Mouse (Mus musculus): Measurements from ENCODE around the gene Aga. TPM values are rescaled to one million over a fixed set of nuclear protein-coding genes. Genes with fewer than 3 reads are reported as not detected.
"Not testable (repeated sequence)": the region's sequence is repeated elsewhere in the genome, so short reads cannot be mapped to it uniquely, and the experiment has no call there.

Gene Aga
- polyA plus RNA-seq (2015; fragmentation: Nextera tagmentation; extraction: Ambion mirVana), result 42.3 and 45.0 TPM in 2 replicates

- DNase-seq (ENCODE audit: low spot score), result peak; percentile 98
- no peaks in the 10 kb centered on the region for H3K4me1 ChIP-seq (ENCODE audit: insufficient read depth, low read depth, low read length)
- TF ChIP-seq CTCF (IDR thresholded peaks at IDR 0.05), result no peak
- peak; percentile 60; the same call in 1 of the 2 replicates for TF ChIP-seq EP300 (IDR thresholded peaks at IDR 0.05)
- H3K27me3 ChIP-seq (replicated peaks; ENCODE audit: insufficient read depth, low read length), result no peaks in the 10 kb centered on the region
- H3K4me2 ChIP-seq (replicated peaks; ENCODE audit: low read depth, low read length), result peak within 1 kb of the TSS; percentile 61
- H3K36me3 ChIP-seq (ENCODE audit: insufficient read depth, low read length), result peaks cover 10% of the 10 kb centered on the region; the same call in 1 of the 2 replicates
- H3K27ac ChIP-seq (ENCODE audit: low read length), result peak within 1 kb of the TSS; percentile 55
- H3K9me3 ChIP-seq (ENCODE audit: low read length), result no peaks in the 10 kb centered on the region
- H3K4me3 ChIP-seq (ENCODE audit: low read depth, low read length), result peak within 1 kb of the TSS; percentile 60
- under 1% methylated on average over 24 of the region's 24 CpGs for WGBS
- peak; percentile 99 for ATAC-seq
- peak within 1 kb of the TSS; percentile 60 for H3K9ac ChIP-seq (replicated peaks; ENCODE audit: low read depth)
These were observed at the start of gene Aga for GRCm38 (mm10) chr8:53511551-53512127. TSS of gene Aga (plus strand) at chr8:53511727.

GRCm38 (mm10) chr8:53489063-53489462 lies 22.5 kb upstream of the Aga start:
- ATAC-seq (no peak), DNase-seq (ENCODE audit: low spot score) (no peak)
- TF ChIP-seq EP300 (IDR thresholded peaks at IDR 0.05) (no peak), CTCF (IDR thresholded peaks at IDR 0.05) (no peak)
- no peak overlapping the region for H3K4me2 ChIP-seq (replicated peaks; ENCODE audit: low read depth, low read length)
- H3K27me3 ChIP-seq (replicated peaks; ENCODE audit: insufficient read depth, low read length), result no peaks in the 10 kb centered on the region
- H3K27ac ChIP-seq (ENCODE audit: low read length), result no peak overlapping the region
- 47% methylated on average over 2 of the region's 2 CpGs for whole genome bisulfite sequencing
- H3K4me3 ChIP-seq (ENCODE audit: low read depth, low read length), result no peak overlapping the region
- H3K4me1 ChIP-seq (ENCODE audit: insufficient read depth, low read depth, low read length), result no peaks in the 10 kb centered on the region
- H3K9ac ChIP-seq (replicated peaks; ENCODE audit: low read depth), result no peak overlapping the region
- H3K9me3 ChIP-seq (ENCODE audit: low read length), result no peaks in the 10 kb centered on the region
- no peaks in the 10 kb centered on the region for H3K36me3 ChIP-seq (ENCODE audit: insufficient read depth, low read length)

GRCm38 (mm10) chr8:53496216-53496615 lies 15.3 kb upstream of the Aga start:
- H3K4me2 ChIP-seq (replicated peaks; ENCODE audit: low read depth, low read length), result no peak overlapping the region
- ATAC-seq, result no peak
- 56% methylated on average over 1 of the region's 1 CpGs for WGBS

GRCm38 (mm10) chr8:53496885-53497326 lies 14.6 kb upstream of the Aga start:
- no peak for TF ChIP-seq CTCF (IDR thresholded peaks at IDR 0.05)
- no peak for TF ChIP-seq EP300 (IDR thresholded peaks at IDR 0.05)
- H3K9ac ChIP-seq (replicated peaks; ENCODE audit: low read depth), result no peak overlapping the region
- H3K4me3 ChIP-seq (ENCODE audit: low read depth, low read length), result no peak overlapping the region
- no peak for ATAC-seq
- no peaks in the 10 kb centered on the region for H3K4me1 ChIP-seq (ENCODE audit: insufficient read depth, low read depth, low read length)
- H3K4me2 ChIP-seq (replicated peaks; ENCODE audit: low read depth, low read length), result no peak overlapping the region
- no peaks in the 10 kb centered on the region for H3K9me3 ChIP-seq (ENCODE audit: low read length)
- WGBS, result 55% methylated on average over 3 of the region's 3 CpGs
- DNase-seq (ENCODE audit: low spot score), result no peak
- no peaks in the 10 kb centered on the region for H3K27me3 ChIP-seq (replicated peaks; ENCODE audit: insufficient read depth, low read length)
- H3K27ac ChIP-seq (ENCODE audit: low read length), result no peak overlapping the region
- no peaks in the 10 kb centered on the region for H3K36me3 ChIP-seq (ENCODE audit: insufficient read depth, low read length)

More at GRCm38 (mm10) chr8:53496216-53496615, 15.3 kb upstream of the Aga start:
- no peaks in the 10 kb centered on the region for H3K27me3 ChIP-seq (replicated peaks; ENCODE audit: insufficient read depth, low read length)
- no peak overlapping the region for H3K27ac ChIP-seq (ENCODE audit: low read length)
- H3K9me3 ChIP-seq (ENCODE audit: low read length), result no peaks in the 10 kb centered on the region
- no peaks in the 10 kb centered on the region for H3K36me3 ChIP-seq (ENCODE audit: insufficient read depth, low read length)
- DNase-seq (ENCODE audit: low spot score), result no peak
- no peak for TF ChIP-seq CTCF (IDR thresholded peaks at IDR 0.05)
- no peak overlapping the region for H3K4me3 ChIP-seq (ENCODE audit: low read depth, low read length)
- H3K4me1 ChIP-seq (ENCODE audit: insufficient read depth, low read depth, low read length), result no peaks in the 10 kb centered on the region
- H3K9ac ChIP-seq (replicated peaks; ENCODE audit: low read depth), result no peak overlapping the region

GRCm38 (mm10) chr8:53538049-53538448 lies 26.5 kb downstream of the Aga start:
- H3K27me3 ChIP-seq (replicated peaks; ENCODE audit: insufficient read depth, low read length); H3K36me3 ChIP-seq (ENCODE audit: insufficient read depth, low read length); H3K9me3 ChIP-seq (ENCODE audit: low read length); ATAC-seq; H3K4me1 ChIP-seq (ENCODE audit: insufficient read depth, low read depth, low read length); H3K4me3 ChIP-seq (ENCODE audit: low read depth, low read length); H3K4me2 ChIP-seq (replicated peaks; ENCODE audit: low read depth, low read length); DNase-seq (ENCODE audit: low spot score); H3K9ac ChIP-seq (replicated peaks; ENCODE audit: low read depth); H3K27ac ChIP-seq (ENCODE audit: low read length): not testable (repeated sequence)
- 78% methylated on average over 3 of the region's 3 CpGs for WGBS

- Histone ChIP-seq H3K4me3 (ENCODE audit: low read depth, low read length) (no peak overlapping the region), H3K9ac (replicated peaks; ENCODE audit: low read depth) (no peak overlapping the region), H3K4me2 (replicated peaks; ENCODE audit: low read depth, low read length) (no peak overlapping the region), H3K9me3 (ENCODE audit: low read length) (no peaks in the 10 kb centered on the region), H3K27ac (ENCODE audit: low read length) (no peak overlapping the region), H3K36me3 (ENCODE audit: insufficient read depth, low read length) (no peaks in the 10 kb centered on the region), H3K27me3 (replicated peaks; ENCODE audit: insufficient read depth, low read length) (no peaks in the 10 kb centered on the region), H3K4me1 (ENCODE audit: insufficient read depth, low read depth, low read length) (no peaks in the 10 kb centered on the region)
- DNase-seq (ENCODE audit: low spot score) (no peak), ATAC-seq (no peak)
- TF ChIP-seq EP300 (IDR thresholded peaks at IDR 0.05) (no peak), CTCF (IDR thresholded peaks at IDR 0.05) (no peak)
- WGBS, result 87% methylated on average over 2 of the region's 2 CpGs
These were observed 28.1 kb downstream of the Aga start for GRCm38 (mm10) chr8:53539585-53539984.

Data from lung, postnatal 0 days (tissue).